10 mouse cellular contexts compared by ENCODE assay signal in the genomic region with DNA sequence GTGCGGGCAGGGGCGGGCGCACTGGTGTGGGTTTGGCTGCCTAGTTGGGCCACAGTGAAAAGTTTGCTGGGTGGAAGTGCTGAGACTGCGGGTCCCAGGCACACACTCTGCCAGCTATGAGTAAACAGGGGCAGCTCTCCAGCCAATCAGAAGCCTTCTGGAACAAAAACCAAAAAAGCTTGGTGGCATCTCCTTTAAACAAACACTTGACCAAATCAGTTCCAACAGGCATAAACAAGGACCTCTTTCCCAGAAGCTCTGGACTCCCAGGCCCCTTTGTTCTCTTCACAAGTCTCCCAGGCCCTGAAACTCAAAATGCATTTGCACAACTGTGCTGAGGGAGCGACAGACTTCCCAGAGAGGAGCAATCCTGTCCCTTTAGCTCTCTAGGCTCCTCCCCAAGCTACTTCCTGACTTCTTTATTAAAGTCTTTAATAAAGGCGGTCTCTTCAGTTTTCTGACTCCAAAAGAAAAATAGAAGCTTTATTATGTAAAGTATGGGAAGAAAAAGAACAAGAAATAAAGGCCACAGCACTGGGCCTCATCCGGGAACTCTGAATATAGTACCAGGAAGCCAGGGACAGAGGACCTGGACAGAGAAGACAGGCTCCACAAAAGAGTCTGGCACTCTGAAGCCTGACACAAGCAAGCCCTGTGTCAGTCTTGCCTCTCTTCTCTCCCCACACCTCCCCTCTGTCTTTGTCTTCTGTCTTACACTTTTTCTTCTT.
DNase-seq lines count a peak whose midpoint lies in the region; ATAC-seq and TF ChIP-seq lines count a peak whose summit lies in the region.
"Had no signal": no experiment of that assay in that cellular context is flagged by ENCODE, and none has a peak within 500 bp of the region (broad histone marks: within the 10 kb centered on the region; RNA-seq: fewer than 3 reads in every experiment).

No protein-coding gene starts in this region.

- no peak overlapping the region for H3K4me2 ChIP-seq in kidney, embryonic 16.5 days (replicated peaks; ENCODE audit: low read depth, low read length)
- no peak overlapping the region for H3K4me2 ChIP-seq in intestine, embryonic 16.5 days (ENCODE audit: low read depth, low read length)
- H3K4me2 ChIP-seq in midbrain, postnatal 0 days (ENCODE audit: low read depth, low read length, poor library complexity, severe bottlenecking), result no peak overlapping the region

- no peak overlapping the region for H3K9ac ChIP-seq in kidney, embryonic 16.5 days (replicated peaks; ENCODE audit: low read length)
- no peak overlapping the region for H3K9ac ChIP-seq in intestine, embryonic 16.5 days (ENCODE audit: low read depth, low read length)
- H3K9ac ChIP-seq in midbrain, postnatal 0 days (replicated peaks; ENCODE audit: low read length, poor library complexity, severe bottlenecking), result no peak overlapping the region

- no peak for ATAC-seq in kidney, embryonic 16.5 days (ENCODE audit: low FRiP score, low TSS enrichment)
- no peak for ATAC-seq in intestine, embryonic 16.5 days
- peak; percentile 92 for ATAC-seq in midbrain, postnatal 0 days (ENCODE audit: low FRiP score)
- ATAC-seq: Patski had no signal

- peaks cover 15% of the 10 kb centered on the region for H3K4me1 ChIP-seq in kidney, embryonic 16.5 days (ENCODE audit: insufficient read depth, low read length)
- H3K4me1 ChIP-seq in embryonic facial prominence, embryonic 10.5 days, result peaks cover 79% of the 10 kb centered on the region
- peaks cover 34% of the 10 kb centered on the region for H3K4me1 ChIP-seq in intestine, embryonic 16.5 days (ENCODE audit: control insufficient read depth, insufficient read depth, low read length)
- peaks cover 3% of the 10 kb centered on the region; the same call in 1 of the 2 replicates for H3K4me1 ChIP-seq in midbrain, postnatal 0 days (ENCODE audit: insufficient read depth, low read length)

- no peak overlapping the region for H3K4me3 ChIP-seq in kidney, embryonic 16.5 days (ENCODE audit: low read length)
- no peak overlapping the region for H3K4me3 ChIP-seq in embryonic facial prominence, embryonic 10.5 days
- no peak overlapping the region for H3K4me3 ChIP-seq in intestine, embryonic 16.5 days (ENCODE audit: low read length)
- no peak overlapping the region for H3K4me3 ChIP-seq in midbrain, postnatal 0 days (ENCODE audit: low read depth, low read length)
- H3K4me3 ChIP-seq: erythroblast, embryonic 14.5 days had no signal

- H3K27me3 ChIP-seq in kidney, embryonic 16.5 days (ENCODE audit: insufficient read depth, low read length), result no peaks in the 10 kb centered on the region
- no peaks in the 10 kb centered on the region for H3K27me3 ChIP-seq in embryonic facial prominence, embryonic 10.5 days (replicated peaks; ENCODE audit: low read depth, poor library complexity, severe bottlenecking)
- no peaks in the 10 kb centered on the region for H3K27me3 ChIP-seq in intestine, embryonic 16.5 days (replicated peaks; ENCODE audit: control insufficient read depth, insufficient read depth, low read length)
- H3K27me3 ChIP-seq in midbrain, postnatal 0 days (ENCODE audit: insufficient read depth, low read length), result no peaks in the 10 kb centered on the region
- H3K27me3 ChIP-seq: Patski had no signal

- intact Hi-C loops in gastrocnemius, postnatal 36 days (cut with DNase I), result no loop called here
- intact Hi-C loops in heart, postnatal 25 days (cut with DNase I), result no loop called here

- no peak for TF ChIP-seq CTCF in midbrain, postnatal 0 days (IDR thresholded peaks at IDR 0.05)

- no peaks in the 10 kb centered on the region; the same call in 1 of the 2 replicates for H3K36me3 ChIP-seq in kidney, embryonic 16.5 days (ENCODE audit: insufficient read depth, low read length)
- H3K36me3 ChIP-seq in embryonic facial prominence, embryonic 10.5 days (replicated peaks), result peaks cover 32% of the 10 kb centered on the region
- no peaks in the 10 kb centered on the region for H3K36me3 ChIP-seq in intestine, embryonic 16.5 days (ENCODE audit: control insufficient read depth, insufficient read depth, low read length)
- H3K36me3 ChIP-seq in midbrain, postnatal 0 days (ENCODE audit: insufficient read depth, low read length), result no peaks in the 10 kb centered on the region

- peak overlapping the region; percentile 21; the same call in 1 of the 2 replicates for H3K27ac ChIP-seq in kidney, embryonic 16.5 days (ENCODE audit: low read length)
- H3K27ac ChIP-seq in embryonic facial prominence, embryonic 10.5 days (replicated peaks), result peak overlapping the region; percentile 52
- peak overlapping the region; percentile 23; the same call in 1 of the 2 replicates for H3K27ac ChIP-seq in intestine, embryonic 16.5 days (ENCODE audit: low read length)
- H3K27ac ChIP-seq in midbrain, postnatal 0 days (ENCODE audit: low read depth, low read length), result peak overlapping the region; percentile 67

- H3K9me3 ChIP-seq in kidney, embryonic 16.5 days (ENCODE audit: low read length), result no peaks in the 10 kb centered on the region
- no peaks in the 10 kb centered on the region for H3K9me3 ChIP-seq in embryonic facial prominence, embryonic 10.5 days
- no peaks in the 10 kb centered on the region for H3K9me3 ChIP-seq in intestine, embryonic 16.5 days (ENCODE audit: control insufficient read depth, low read length)
- no peaks in the 10 kb centered on the region for H3K9me3 ChIP-seq in midbrain, postnatal 0 days (ENCODE audit: low read length)

- no peak for DNase-seq in kidney, postnatal 25 days
- DNase-seq in embryonic facial prominence, embryonic 10.5 days (ENCODE audit: low spot score), result no peak
- peak; percentile 84 for DNase-seq in midbrain, postnatal 0 days (ENCODE audit: low spot score)
- no peak for DNase-seq in adrenal gland, postnatal 25 days
- no peak for DNase-seq in gastrocnemius, postnatal 36 days
- no peak for DNase-seq in heart, postnatal 25 days (ENCODE audit: low spot score)

- 55% methylated on average over 7 of the region's 7 CpGs for whole genome bisulfite sequencing in kidney, embryonic 16.5 days
- 69% methylated on average over 7 of the region's 7 CpGs for WGBS in embryonic facial prominence, embryonic 10.5 days
- 60% methylated on average over 7 of the region's 7 CpGs for WGBS in intestine, embryonic 16.5 days
- WGBS in midbrain, postnatal 0 days, result 43% methylated on average over 7 of the region's 7 CpGs
